Mouse (Mus musculus) forebrain, embryonic 12.5 days (tissue): ENCODE measurements around the gene Amigo1. TPM values are rescaled to one million over a fixed set of nuclear protein-coding genes. Genes with fewer than 3 reads are reported as not detected.
A peak's percentile ranks its signal among the peaks of the same experiment; 100 is the strongest.

ENCODE experiments used
- ATAC-seq: fragments of 200-750 bp; cut with Nextera tagmentation; 2 replicates; pipeline ENCODE4 v1.8.0; 2017; ENCODE audit warnings: moderate TSS enrichment; ENCODE audit not compliant: low FRiP score
- H3K27ac ChIP-seq: fragments of 300-500 bp; sonication (generic); 2 replicates; pipeline ENCODE4 v1.5.1; 2016; ENCODE audit warnings: mild to moderate bottlenecking
- H3K27me3 ChIP-seq: fragments of 300-500 bp; sonication (generic); 2 replicates; pipeline ENCODE4 v1.6.1; 2016; ENCODE audit warnings: mild to moderate bottlenecking
- H3K36me3 ChIP-seq: fragments of 300-500 bp; sonication (generic); replicated peaks from 2 replicates; pipeline ENCODE4 v1.6.1; 2016; ENCODE audit warnings: mild to moderate bottlenecking
- H3K4me1 ChIP-seq: fragments of 300-500 bp; sonication (generic); 2 replicates; pipeline ENCODE4 v1.6.1; 2016
- H3K4me2 ChIP-seq: fragments of 300-500 bp; sonication (generic); 2 replicates; pipeline ENCODE4 v1.6.1; 2016; ENCODE audit warnings: mild to moderate bottlenecking, moderate library complexity
- H3K4me3 ChIP-seq: fragments of 300-500 bp; sonication (generic); replicated peaks from 2 replicates; pipeline ENCODE4 v1.5.1; 2016; ENCODE audit warnings: mild to moderate bottlenecking
- H3K9ac ChIP-seq: fragments of 300-500 bp; sonication (generic); 2 replicates; pipeline ENCODE4 v1.6.1; 2016; ENCODE audit warnings: mild to moderate bottlenecking
- H3K9me3 ChIP-seq: fragments of 300-500 bp; sonication (generic); 2 replicates; pipeline ENCODE4 v1.6.1; 2016
- WGBS: fragments of 180-500 bp; shearing (Covaris S2); methylation state at CpG from one replicate; pipeline ENCODE4 v1.1.7; 2016; 5-methylcytosine and 5-hydroxymethylcytosine counted together
- polyA plus RNA-seq: library from polyadenylated mRNA; unstranded; fragments of >200 nt; fragmentation: Nextera tagmentation; extraction: Ambion mirVana; gene quantifications from 2 replicates; pipeline ENCODE4 v1.2.1, GENCODE M21; 2016

Amigo1 gene
- polyA plus RNA-seq, 1 experiment from 2014 or later, result 7.5 TPM

DNA sequence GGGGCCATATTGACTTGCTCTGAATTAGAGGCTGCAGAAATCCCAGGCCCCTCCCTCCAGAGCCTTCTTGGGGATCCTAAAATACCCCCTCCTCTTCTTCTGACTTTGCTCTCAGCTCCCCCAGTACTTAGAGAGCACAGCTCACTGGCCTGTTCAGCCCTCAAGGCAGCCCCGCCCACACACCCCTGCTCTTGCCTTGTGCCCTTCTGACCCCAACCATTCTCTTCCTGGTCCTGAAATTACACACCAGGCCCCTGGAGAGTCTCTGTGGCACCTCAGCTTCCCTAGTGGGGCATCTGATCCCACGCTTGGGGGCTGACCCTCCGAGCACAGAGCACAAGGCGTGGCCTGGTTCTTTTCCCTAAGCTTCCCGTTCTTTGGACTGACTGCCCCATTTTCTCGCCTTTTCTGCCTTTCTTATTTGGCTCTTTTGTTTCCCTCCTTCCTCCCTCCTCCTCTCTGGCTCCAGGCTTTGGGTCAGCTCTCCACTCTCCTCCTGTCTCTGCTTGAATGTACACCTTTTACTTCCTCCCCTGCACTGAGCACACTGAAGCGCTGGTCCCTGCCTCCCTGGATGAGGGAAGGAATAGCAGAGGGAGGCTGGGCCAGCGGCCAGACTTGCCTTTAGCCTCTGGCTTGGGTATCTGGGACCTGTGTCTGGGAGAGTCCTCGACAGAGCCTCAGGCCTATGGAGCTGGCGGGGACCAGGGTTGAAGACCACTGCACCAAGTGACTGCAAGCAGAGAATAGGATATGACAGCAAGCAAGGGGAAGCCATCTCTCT, 20.4 kb upstream of the Amigo1 start:
- H3K27me3 ChIP-seq, result peaks cover 13% of the 10 kb centered on the region
- H3K4me2 ChIP-seq, result peak overlapping the region; percentile 6; the same call in 1 of the 2 replicates
- H3K4me1 ChIP-seq, result peaks cover 48% of the 10 kb centered on the region
- no peaks in the 10 kb centered on the region for H3K9me3 ChIP-seq
- no peak overlapping the region for H3K4me3 ChIP-seq
- H3K9ac ChIP-seq, result no peak overlapping the region
- peak overlapping the region; percentile 79 for H3K27ac ChIP-seq
- peak; percentile 13; the same call in 1 of the 2 replicates for ATAC-seq
- no peaks in the 10 kb centered on the region for H3K36me3 ChIP-seq
- 20% methylated on average over 10 of the region's 10 CpGs for WGBS

DNA sequence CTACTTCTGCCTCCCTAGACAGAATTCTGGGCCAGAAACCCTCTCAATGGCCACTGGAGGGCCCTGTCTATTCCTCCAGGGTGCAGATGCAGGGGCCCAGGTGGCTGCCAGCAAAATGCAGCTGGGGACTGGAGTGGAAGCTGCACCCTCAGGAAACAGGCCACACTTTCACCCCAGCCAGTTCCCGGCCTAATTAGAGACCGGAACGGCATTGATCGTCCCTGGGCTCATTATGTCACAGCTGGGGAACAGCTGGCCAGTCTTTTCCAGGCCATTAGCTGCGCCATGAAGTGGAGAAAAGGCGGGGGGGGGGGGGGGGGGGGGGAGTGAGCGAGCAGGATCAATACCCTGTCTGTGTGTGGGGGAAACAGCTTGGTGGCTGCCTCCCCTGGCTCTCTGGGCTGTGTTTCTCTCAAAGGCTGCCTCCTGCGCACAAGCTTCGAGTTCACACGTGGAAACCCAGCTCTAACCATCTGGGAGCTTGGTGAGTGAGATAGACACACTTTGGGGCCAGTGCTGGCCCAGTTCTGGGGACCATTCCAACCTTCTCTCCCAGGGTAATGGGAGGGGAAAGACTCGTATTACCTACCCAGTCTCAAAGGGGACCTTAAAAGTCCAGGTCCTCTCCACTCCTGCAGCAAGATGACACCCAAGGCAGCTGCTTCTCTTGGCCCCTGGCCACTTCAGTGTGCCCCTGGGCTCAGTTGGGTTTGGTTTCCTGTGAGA, 19.5 kb upstream of the Amigo1 start:
- no peaks in the 10 kb centered on the region for H3K36me3 ChIP-seq
- H3K9ac ChIP-seq, result no peak overlapping the region
- 4% methylated on average over 10 of the region's 11 CpGs for WGBS
- H3K9me3 ChIP-seq, result no peaks in the 10 kb centered on the region
- H3K27ac ChIP-seq, result peak overlapping the region; percentile 79
- H3K4me1 ChIP-seq, result peaks cover 48% of the 10 kb centered on the region
- peaks cover 13% of the 10 kb centered on the region for H3K27me3 ChIP-seq
- peak overlapping the region; percentile 21; the same call in 1 of the 2 replicates for H3K4me2 ChIP-seq
- peak; percentile 84 for ATAC-seq
- no peak overlapping the region for H3K4me3 ChIP-seq

DNA sequence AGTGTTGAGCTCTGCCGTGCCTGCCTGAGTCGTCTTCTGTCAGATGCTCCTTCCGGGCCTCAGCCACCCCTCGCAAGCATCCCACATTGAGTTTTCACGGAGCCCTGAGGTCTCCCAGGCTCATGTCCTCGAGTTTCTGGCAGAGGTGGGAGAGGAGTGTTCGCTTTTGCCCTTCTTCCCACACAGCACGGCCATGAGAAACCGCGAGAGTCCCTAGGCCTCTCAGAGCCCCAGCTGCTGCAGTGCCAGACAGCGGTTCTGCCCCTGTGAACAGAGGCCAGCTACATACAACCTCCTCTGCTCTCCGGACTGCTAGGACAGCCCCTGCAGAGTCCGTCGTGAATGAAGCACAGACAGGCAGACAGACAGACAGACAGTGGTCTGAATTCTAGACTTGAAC, 18.6 kb upstream of the Amigo1 start:
- Histone ChIP-seq H3K27me3 (peaks cover 16% of the 10 kb centered on the region), H3K4me2 (no peak overlapping the region), H3K27ac (0 out of 2 replicates have a peak overlapping the region, but pooled peaks have one; percentile 31), H3K4me3 (no peak overlapping the region), H3K36me3 (no peaks in the 10 kb centered on the region), H3K4me1 (peaks cover 48% of the 10 kb centered on the region), H3K9me3 (no peaks in the 10 kb centered on the region), H3K9ac (no peak overlapping the region)
- no peak for ATAC-seq
- WGBS, result 33% methylated on average over 14 of the region's 14 CpGs

DNA sequence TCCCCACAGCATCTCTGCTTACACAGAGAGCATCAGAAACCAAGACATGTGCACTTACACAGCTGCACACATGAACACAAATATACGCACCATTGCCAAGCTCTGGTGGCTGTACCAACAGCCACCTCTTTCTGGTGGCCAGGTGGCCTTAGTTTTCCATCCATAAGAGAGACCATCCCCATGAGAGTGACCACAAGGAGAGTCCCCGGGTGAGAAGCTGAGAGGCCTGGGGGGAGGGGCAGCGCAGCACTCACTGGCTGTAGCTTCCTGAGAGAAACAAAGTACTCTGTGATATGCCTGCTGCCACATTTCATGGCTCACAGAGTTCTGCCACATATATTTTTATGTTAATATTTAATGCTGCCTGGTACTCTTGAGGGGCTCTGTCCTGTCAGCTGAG, 16.9 kb upstream of the Amigo1 start:
- 42% methylated on average over 3 of the region's 3 CpGs for WGBS
- Histone ChIP-seq H3K9ac (0 out of 2 replicates have a peak overlapping the region, but pooled peaks have one; percentile 30), H3K36me3 (no peaks in the 10 kb centered on the region), H3K27me3 (peaks cover 23% of the 10 kb centered on the region), H3K4me1 (peaks cover 49% of the 10 kb centered on the region), H3K9me3 (no peaks in the 10 kb centered on the region), H3K4me2 (no peak overlapping the region), H3K27ac (no peak overlapping the region), H3K4me3 (no peak overlapping the region)
- ATAC-seq, result no peak

DNA sequence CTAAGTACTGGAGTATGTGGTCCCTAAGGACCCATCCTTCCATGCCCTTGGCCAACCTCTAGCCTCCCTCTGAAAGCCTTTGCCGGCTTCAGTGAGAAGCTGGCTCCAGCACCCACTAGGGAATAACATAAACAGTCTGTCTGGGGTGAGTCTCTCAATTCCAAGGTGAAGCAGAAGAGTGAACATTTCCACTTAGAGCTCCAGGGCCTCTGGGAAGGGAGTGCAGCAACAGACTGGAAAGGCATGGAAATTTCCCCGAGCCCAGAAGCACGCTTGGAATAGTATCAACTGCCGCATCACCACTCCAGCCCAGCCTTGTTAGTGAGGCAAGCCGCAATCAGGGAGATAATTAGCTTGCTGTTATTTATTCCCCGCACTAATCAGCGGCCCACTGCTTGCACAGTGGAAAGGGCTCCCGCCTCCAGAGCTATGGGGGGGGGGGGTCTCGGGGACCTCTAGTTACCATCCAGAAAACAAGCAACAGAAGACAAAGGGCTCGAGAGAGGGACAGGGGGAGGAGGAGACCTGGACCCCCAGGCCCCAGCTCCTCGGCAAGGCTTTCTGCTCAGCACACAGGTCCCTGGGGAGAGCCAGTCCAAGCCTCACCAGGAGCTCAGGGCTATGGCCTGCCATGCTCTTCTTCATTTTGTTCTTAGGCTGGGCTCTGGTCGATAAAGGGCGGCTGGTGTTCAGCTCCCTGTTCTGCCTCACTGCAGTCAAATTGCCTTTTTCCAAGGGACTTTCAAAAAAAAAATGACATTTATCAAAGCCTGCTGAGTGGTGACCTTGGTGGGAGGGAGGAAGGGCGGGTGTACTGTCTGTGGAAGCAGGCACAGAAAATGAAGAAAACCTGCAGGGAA, 11.2 kb upstream of the Amigo1 start:
- Histone ChIP-seq H3K9me3 (no peaks in the 10 kb centered on the region), H3K9ac (peak overlapping the region; percentile 22; the same call in 1 of the 2 replicates), H3K4me2 (peak overlapping the region; percentile 37), H3K4me1 (peaks cover 26% of the 10 kb centered on the region), H3K27ac (peak overlapping the region; percentile 88), H3K4me3 (no peak overlapping the region; the same call in 1 of the 2 replicates), H3K27me3 (peaks cover 10% of the 10 kb centered on the region), H3K36me3 (no peaks in the 10 kb centered on the region)
- ATAC-seq, result peak; percentile 93
- WGBS, result 17% methylated on average over 14 of the region's 14 CpGs

DNA sequence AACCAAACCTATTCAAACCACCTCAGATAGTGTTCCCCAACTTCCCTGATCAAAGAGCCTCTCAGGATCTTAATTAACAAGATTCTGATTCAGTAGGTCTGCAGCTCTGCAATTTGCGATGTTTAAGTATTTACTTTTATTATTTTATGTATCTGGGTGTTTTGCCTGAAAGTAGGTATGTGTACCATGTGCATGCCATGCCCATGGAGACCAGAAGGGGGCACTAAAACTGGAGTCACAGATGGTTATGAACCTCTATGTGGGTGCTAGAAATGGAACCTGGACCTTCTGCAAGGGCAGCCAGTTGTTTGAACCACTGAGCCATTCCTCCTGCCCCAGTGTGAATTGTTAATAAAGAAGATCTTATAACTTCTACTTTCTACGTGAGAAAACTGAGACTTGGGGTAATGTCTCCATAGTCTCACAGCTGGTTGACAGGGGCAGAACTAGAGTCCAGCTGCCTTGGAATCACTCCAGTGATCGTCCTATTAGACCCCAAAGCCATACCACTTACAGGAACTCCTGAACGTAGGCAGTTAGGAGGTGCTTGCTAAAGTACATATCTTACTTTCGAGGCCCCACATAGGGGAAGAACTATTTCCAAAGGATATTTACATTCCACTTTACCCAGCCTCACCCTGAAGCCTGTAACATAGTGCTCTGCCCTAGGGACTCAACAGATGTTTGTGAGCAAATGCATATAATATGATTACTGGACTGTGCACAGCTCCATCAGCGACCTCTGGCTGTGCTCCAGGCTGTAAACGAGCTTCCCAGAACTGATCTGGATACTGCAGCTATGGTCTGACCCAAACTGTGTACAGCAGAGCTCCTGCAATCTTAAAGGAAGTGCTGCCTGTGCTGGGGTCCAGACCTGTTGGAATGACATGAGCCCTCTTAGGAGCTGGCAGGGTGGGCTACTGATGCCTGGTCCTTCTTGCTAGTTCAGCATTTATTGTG, 7.1 kb upstream of the Amigo1 start:
- 80% methylated on average over 7 of the region's 7 CpGs for WGBS
- no peak for ATAC-seq
- H3K4me3 ChIP-seq, result no peak overlapping the region
- H3K9me3 ChIP-seq, result no peaks in the 10 kb centered on the region
- H3K27ac ChIP-seq, result no peak overlapping the region
- H3K4me1 ChIP-seq, result peaks cover 26% of the 10 kb centered on the region
- H3K27me3 ChIP-seq, result 0 out of 2 replicates have a peak, but pooled peaks cover 4% of the 10 kb centered on the region
- H3K4me2 ChIP-seq, result no peak overlapping the region
- no peak overlapping the region for H3K9ac ChIP-seq
- no peaks in the 10 kb centered on the region for H3K36me3 ChIP-seq

DNA sequence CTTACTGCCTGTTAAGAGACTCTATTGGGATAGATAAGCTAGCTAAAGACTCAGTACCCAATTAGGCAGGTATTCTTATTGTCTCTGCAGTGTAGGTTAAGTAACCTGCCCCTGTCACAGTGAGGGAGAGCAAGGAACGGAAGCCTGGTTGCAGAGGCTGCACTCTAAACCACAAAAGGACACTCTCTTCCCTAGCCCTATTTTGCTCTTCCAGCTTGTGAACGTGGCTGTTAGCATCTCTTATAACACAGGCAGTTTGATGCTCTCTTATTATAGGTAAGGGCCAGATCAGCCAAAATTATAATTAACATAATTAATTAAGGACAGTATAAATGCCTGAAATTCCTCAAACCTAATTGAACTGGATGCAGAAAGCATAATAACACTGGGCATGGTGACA, 5.6 kb upstream of the Amigo1 start:
- Histone ChIP-seq H3K27ac (no peak overlapping the region), H3K9ac (no peak overlapping the region), H3K36me3 (no peaks in the 10 kb centered on the region), H3K9me3 (no peaks in the 10 kb centered on the region), H3K4me2 (no peak overlapping the region), H3K4me3 (no peak overlapping the region), H3K27me3 (peaks cover 10% of the 10 kb centered on the region; the same call in 1 of the 2 replicates), H3K4me1 (peaks cover 12% of the 10 kb centered on the region)
- 28% methylated on average over 2 of the region's 2 CpGs for WGBS
- no peak for ATAC-seq

DNA sequence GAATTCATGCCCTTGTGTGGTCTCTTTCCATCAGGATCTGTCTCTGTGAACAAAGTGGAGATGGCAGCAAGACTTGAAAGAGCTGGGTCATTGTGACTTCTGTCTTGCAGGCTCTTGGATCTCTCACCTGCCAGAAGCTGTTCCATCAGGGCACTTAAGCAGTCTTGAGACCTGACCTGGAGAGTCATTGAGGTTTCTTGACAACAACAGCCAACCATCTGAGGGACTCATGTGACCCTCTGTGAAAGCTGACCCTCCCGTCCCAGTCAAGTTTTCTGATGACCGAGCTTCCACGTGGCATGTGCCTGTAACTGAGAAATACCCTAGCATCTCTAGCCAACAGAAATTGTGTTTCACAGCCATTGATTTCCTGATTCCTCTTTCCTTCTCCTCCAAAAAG, 1.4 kb upstream of the Amigo1 start:
- Histone ChIP-seq H3K27me3 (peaks cover 15% of the 10 kb centered on the region), H3K4me2 (no peak overlapping the region), H3K9me3 (no peaks in the 10 kb centered on the region), H3K27ac (no peak overlapping the region), H3K9ac (no peak overlapping the region), H3K36me3 (peaks cover 10% of the 10 kb centered on the region), H3K4me1 (peaks cover 20% of the 10 kb centered on the region), H3K4me3 (no peak overlapping the region)
- ATAC-seq, result no peak
- WGBS, result 84% methylated on average over 3 of the region's 3 CpGs

DNA sequence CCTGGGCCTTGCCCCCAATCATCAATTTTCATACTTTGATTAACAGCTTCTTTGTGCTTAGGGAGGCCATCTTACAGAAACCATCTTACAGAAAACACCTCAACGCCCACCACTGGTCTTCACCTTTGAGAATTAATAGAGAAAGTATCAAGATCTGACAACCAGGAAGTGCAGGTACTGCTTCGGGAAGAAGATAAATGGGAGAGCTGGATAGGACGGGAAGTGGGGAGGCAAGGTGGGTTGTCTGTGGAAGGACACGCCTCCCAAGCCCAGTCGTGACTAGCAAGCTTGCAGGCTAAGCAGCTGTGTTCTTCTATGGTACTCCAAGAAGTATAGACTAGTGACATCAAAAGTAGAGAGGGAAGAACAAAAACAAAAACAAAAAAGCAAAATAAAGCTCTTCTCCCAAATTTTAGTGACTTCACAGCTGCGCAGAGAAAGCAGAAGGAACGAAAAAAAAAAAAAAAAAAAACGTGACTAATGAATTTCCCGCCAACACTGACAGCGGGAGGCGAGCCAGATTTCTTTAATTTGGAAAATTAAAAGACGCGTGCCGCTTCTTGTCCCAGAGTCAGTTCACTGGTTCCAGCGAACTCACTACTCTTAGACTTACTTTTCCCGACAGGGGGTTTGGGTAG, 556 bp upstream of the Amigo1 start:
- Histone ChIP-seq H3K9me3 (no peaks in the 10 kb centered on the region), H3K4me1 (peaks cover 20% of the 10 kb centered on the region), H3K27ac (no peak overlapping the region), H3K27me3 (peaks cover 15% of the 10 kb centered on the region), H3K9ac (peak overlapping the region; percentile 88), H3K4me3 (peak overlapping the region; percentile 82), H3K36me3 (peaks cover 10% of the 10 kb centered on the region), H3K4me2 (peak overlapping the region; percentile 92)
- 4% methylated on average over 16 of the region's 16 CpGs for WGBS
- ATAC-seq, result no peak

DNA sequence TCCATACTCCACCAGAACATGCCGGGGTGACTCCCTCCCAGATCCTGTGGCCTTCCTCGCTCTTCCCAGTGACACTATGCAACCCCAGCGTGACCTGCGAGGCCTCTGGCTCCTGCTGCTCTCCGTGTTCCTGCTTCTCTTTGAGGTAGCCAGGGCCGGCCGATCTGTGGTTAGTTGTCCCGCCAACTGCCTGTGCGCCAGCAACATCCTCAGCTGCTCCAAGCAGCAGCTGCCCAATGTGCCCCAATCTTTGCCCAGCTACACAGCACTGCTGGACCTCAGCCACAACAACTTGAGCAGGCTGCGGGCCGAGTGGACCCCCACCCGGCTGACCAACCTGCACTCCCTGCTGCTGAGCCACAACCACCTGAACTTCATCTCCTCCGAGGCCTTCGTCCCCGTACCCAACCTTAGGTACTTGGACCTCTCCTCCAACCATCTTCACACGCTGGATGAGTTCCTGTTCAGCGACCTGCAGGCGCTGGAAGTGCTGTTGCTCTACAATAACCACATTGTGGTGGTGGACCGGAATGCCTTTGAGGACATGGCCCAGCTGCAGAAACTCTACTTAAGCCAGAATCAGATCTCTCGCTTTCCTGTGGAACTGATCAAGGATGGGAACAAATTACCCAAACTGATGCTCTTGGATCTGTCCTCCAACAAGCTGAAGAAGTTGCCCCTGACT, 1.1 kb downstream of the Amigo1 start:
- Histone ChIP-seq H3K9ac (peak overlapping the region; percentile 88), H3K9me3 (no peaks in the 10 kb centered on the region), H3K27me3 (peaks cover 15% of the 10 kb centered on the region), H3K36me3 (peaks cover 10% of the 10 kb centered on the region), H3K4me2 (peak overlapping the region; percentile 92), H3K27ac (no peak overlapping the region), H3K4me3 (peak overlapping the region; percentile 82), H3K4me1 (peaks cover 20% of the 10 kb centered on the region)
- peak; percentile 22; the same call in 1 of the 2 replicates for ATAC-seq
- 58% methylated on average over 20 of the region's 20 CpGs for WGBS
